Mouse (Mus musculus): ENCODE data around the gene Ube2j2. TPM values are rescaled to one million over a fixed set of nuclear protein-coding genes. Genes with fewer than 3 reads are reported as not detected.

The Ube2j2 gene
- polyA plus RNA-seq, 1 experiment from 2014 or later: 100 TPM

DNA sequence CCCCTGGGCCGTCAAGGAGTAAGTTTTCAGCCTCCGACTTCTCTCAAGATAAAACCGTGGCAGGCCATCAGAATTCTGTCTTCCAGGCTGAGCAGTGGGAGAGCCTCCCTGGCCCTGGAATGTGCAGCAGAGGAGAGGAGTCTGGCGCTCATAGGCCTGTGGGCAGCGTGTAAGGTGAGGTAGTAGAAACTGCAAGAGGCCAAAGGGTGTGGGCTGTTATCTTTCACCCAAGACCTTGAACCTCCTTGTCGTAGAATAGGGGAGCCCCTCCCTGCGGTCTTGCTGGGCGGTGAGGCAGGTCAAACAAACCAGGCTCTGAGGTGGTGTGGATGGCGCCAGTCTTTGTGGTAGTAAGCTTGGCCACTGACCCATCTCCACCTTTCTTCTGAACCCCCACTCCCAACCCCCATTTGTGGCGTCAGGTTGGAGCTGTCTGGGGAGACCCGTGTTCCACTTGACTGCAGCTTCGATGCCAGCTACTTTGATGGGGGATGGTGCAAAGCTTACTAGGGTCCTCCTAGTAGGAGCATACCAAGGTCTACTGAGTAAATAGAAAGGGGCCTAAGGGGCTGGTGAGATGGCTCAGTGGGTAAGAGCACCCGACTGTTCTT lies 25.5 kb downstream of the Ube2j2 start:
- H3K27me3 ChIP-seq (replicated peaks): no peaks in the 10 kb centered on the region
- H3K9me3 ChIP-seq: no peaks in the 10 kb centered on the region
- H3K9ac ChIP-seq: no peak overlapping the region
- ATAC-seq (ENCODE audit: insufficient read depth, low FRiP score, low read depth): peak; percentile 71
- no peak overlapping the region for H3K4me2 ChIP-seq
- H3K36me3 ChIP-seq: peaks cover 18% of the 10 kb centered on the region
- H3K4me1 ChIP-seq: no peaks in the 10 kb centered on the region
- WGBS: 60% methylated on average over 13 of the region's 13 CpGs
- no peak overlapping the region for H3K27ac ChIP-seq
- no peak overlapping the region for H3K4me3 ChIP-seq (replicated peaks)

DNA sequence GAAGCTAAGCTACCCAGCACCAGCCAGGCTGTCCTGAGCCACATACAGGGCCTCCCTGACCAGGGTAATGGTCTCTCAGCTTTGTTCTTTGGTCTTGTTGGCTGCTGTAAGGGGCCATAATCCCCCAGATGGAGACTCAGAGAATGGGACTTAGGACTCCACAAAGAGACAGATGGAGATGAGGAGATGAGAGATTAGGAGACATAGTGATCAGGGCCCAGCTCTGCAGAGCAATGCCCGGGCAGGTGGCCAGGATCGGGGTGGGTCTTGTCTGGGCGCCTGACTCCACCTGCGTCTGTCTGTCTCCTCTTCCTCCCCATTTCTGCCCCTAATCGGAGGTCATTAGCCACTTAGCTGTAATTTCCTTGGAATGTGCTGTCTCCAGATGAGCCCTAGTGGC lies 26.7 kb downstream of the Ube2j2 start:
- no peak overlapping the region for H3K9ac ChIP-seq
- no peak for ATAC-seq (ENCODE audit: insufficient read depth, low FRiP score, low read depth)
- H3K4me1 ChIP-seq: no peaks in the 10 kb centered on the region
- H3K27ac ChIP-seq: no peak overlapping the region
- no peak overlapping the region for H3K4me2 ChIP-seq
- H3K9me3 ChIP-seq: no peaks in the 10 kb centered on the region
- WGBS: 86% methylated on average over 5 of the region's 5 CpGs
- no peaks in the 10 kb centered on the region for H3K27me3 ChIP-seq (replicated peaks)
- 0 out of 2 replicates have a peak, but pooled peaks cover 10% of the 10 kb centered on the region for H3K36me3 ChIP-seq
- no peak overlapping the region for H3K4me3 ChIP-seq (replicated peaks)

DNA sequence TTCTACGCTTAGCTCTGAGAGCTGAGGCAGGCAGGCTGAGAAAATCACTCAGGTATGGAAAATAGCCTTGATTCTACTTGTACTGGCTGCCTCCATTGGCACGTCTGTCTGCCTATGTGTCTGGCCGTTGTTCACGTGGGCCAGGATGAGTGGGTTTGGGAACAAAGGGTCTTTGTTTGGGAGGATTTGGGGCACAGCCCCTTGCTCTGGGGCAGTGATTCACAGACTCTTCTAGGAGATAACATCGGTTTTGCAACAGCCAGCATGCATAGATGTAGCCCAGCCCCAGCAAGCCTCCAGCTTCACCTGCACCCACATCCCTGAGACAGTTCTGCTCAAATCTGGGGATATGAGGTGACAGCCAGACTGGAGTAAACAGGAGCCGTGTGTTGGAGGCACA lies 29.0 kb downstream of the Ube2j2 start:
- WGBS: 76% methylated on average over 6 of the region's 6 CpGs
- H3K4me2 ChIP-seq: no peak overlapping the region
- no peaks in the 10 kb centered on the region for H3K36me3 ChIP-seq
- no peak overlapping the region for H3K27ac ChIP-seq
- no peak for ATAC-seq (ENCODE audit: insufficient read depth, low FRiP score, low read depth)
- H3K9me3 ChIP-seq: no peaks in the 10 kb centered on the region
- H3K4me3 ChIP-seq (replicated peaks): no peak overlapping the region
- H3K27me3 ChIP-seq (replicated peaks): no peaks in the 10 kb centered on the region
- H3K4me1 ChIP-seq: no peaks in the 10 kb centered on the region
- H3K9ac ChIP-seq: no peak overlapping the region

DNA sequence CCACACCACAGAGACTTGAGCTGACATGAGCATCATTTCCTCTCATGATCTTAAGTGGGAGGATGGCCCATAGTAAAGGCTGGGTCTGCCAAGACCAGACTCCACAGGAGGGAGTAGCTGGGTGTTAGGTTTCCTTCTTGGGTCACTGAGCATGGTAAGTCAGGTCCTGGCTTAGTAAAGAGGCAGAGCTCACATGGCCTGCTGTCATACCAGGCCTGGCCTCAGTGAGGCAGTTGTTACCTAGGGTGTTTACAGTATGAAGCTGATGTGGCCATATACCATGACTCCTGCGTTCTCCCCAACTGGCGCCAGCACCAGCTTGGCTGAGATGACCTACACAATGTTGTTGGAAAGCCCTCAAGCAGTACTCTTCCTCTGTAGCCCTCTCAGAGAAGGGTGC lies 29.6 kb downstream of the Ube2j2 start:
- Histone ChIP-seq H3K27me3 (replicated peaks) (no peaks in the 10 kb centered on the region), H3K9ac (no peak overlapping the region), H3K36me3 (no peaks in the 10 kb centered on the region), H3K4me2 (no peak overlapping the region), H3K4me3 (replicated peaks) (no peak overlapping the region), H3K4me1 (no peaks in the 10 kb centered on the region), H3K27ac (no peak overlapping the region), H3K9me3 (no peaks in the 10 kb centered on the region)
- ATAC-seq (ENCODE audit: insufficient read depth, low FRiP score, low read depth): no peak
- 80% methylated on average over 2 of the region's 2 CpGs for WGBS

DNA sequence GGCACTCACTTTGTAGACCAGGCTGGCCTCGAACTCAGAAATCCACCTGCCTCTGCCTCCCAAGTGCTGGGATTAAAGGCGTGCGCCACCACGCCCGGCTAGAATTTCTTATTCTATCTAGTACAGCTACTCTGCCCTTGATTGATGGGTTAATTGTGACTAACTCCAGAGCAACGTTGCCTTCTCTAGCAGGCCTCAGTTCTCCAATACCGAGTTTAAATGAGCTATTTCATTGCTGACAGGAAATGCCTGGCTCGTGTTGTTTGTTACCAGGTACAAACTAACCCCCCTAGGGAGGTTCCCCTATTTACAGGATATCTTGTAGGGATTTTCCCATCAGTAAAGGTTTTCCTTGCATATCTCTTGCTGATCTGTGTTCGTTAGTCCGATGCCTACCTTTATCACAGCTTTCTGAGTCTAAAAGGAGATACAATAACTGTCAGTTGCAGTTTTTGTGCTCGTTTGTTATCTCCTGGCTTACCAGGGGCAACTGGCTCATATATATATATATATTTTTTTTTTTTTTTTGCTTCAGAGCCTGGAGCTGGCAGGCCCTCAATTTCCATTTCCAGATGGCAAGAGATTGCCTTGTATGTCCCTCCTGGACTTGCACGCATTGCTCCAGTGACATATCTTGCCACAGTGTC lies 37.9 kb downstream of the Ube2j2 start:
- no peaks in the 10 kb centered on the region for H3K27me3 ChIP-seq (replicated peaks)
- no peak for ATAC-seq (ENCODE audit: insufficient read depth, low FRiP score, low read depth)
- no peak overlapping the region for H3K9ac ChIP-seq
- no peaks in the 10 kb centered on the region for H3K36me3 ChIP-seq
- H3K4me1 ChIP-seq: no peaks in the 10 kb centered on the region
- no peak overlapping the region for H3K4me2 ChIP-seq
- WGBS: 73% methylated on average over 12 of the region's 12 CpGs
- no peaks in the 10 kb centered on the region for H3K9me3 ChIP-seq
- no peak overlapping the region for H3K27ac ChIP-seq
- no peak overlapping the region for H3K4me3 ChIP-seq (replicated peaks)

DNA sequence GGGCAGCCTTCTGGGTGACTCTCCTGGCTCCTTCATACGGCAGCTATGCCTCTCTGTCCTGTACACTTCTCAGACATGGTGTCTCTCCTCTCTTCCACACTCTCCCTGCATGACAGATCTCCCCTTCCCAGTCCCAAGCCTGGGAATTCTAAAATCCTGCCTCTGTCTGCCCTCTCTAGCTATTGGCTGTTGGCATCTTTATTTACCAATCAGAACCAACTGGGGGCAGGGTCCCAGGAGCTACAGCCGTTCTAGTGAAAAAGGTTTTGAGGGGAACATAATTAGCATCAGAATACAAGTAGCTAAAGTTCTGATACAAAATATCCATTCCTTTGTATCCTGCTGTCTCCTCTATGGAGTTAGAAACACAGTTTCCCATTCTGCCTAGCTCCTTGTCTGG lies 40.2 kb downstream of the Ube2j2 start:
- H3K9ac ChIP-seq: no peak overlapping the region
- no peak overlapping the region for H3K27ac ChIP-seq
- no peak overlapping the region for H3K4me3 ChIP-seq (replicated peaks)
- no peaks in the 10 kb centered on the region for H3K4me1 ChIP-seq
- H3K27me3 ChIP-seq (replicated peaks): no peaks in the 10 kb centered on the region
- no peak overlapping the region for H3K4me2 ChIP-seq
- WGBS: 24% methylated on average over 2 of the region's 2 CpGs
- ATAC-seq (ENCODE audit: insufficient read depth, low FRiP score, low read depth): no peak
- no peaks in the 10 kb centered on the region for H3K36me3 ChIP-seq
- no peaks in the 10 kb centered on the region for H3K9me3 ChIP-seq

DNA sequence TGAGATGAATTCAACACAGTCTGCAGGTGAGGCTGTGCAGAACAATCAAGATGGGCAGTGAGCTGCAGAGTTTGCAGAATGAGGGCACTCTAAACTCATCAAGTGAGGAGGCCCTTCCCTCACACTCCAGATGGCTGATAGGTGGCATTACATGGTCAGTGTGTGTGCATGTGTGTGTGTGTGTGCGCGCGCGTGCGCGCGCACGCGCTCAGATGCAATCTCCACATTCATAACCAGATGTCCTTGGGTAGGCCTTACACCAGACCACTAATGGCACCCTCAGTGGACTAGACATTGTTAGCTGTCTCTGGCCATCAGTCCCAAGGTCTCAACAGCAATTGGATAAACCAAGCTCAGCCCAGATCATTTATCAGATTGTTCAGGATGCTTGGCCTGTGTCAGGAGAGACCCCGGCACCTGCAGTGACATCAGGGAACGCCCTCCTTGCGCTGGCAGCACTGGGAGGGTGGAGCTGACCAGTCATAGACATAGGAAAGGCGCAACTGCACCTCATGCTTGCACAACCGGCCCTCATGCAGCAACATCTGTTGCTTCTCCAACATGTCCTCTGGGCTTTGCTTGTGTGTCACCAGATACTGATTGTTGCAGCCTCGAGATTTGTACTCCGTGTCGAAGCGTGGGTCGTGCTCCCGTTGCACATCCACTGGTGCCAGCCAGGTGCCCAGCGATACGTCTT lies 47.7 kb downstream of the Ube2j2 start:
- WGBS: 80% methylated on average over 22 of the region's 22 CpGs
- Histone ChIP-seq H3K27ac (peak overlapping the region; percentile 97), H3K36me3 (peaks cover 6% of the 10 kb centered on the region; the same call in 1 of the 2 replicates), H3K9ac (peak overlapping the region; percentile 74; the same call in 1 of the 2 replicates), H3K27me3 (replicated peaks) (no peaks in the 10 kb centered on the region), H3K4me2 (peak overlapping the region; percentile 99), H3K4me1 (peaks cover 18% of the 10 kb centered on the region), H3K9me3 (no peaks in the 10 kb centered on the region), H3K4me3 (replicated peaks) (peak overlapping the region; percentile 69)
- no peak for ATAC-seq (ENCODE audit: insufficient read depth, low FRiP score, low read depth)

DNA sequence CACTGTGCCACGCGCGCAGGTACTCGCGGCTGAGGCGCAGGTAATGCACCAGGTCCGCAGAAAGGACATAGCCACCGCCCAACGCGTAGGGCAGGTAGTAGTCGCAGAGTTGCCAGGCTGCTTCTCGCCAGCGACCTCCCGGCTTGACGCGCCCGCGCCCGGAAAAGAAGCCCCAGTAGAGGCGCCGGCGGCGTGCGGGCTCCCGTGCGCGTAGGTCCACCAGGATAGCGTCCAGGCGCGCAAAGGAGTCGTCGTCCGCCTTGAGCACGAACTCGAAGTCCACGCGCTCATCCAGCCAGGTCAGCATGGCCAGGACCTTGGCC lies 48.2 kb downstream of the Ube2j2 start:
- H3K9ac ChIP-seq: peak overlapping the region; percentile 74
- no peaks in the 10 kb centered on the region for H3K27me3 ChIP-seq (replicated peaks)
- H3K4me3 ChIP-seq (replicated peaks): peak overlapping the region; percentile 69
- WGBS: 24% methylated on average over 37 of the region's 37 CpGs
- H3K4me2 ChIP-seq: peak overlapping the region; percentile 99
- H3K9me3 ChIP-seq: no peaks in the 10 kb centered on the region
- H3K36me3 ChIP-seq: peaks cover 6% of the 10 kb centered on the region; the same call in 1 of the 2 replicates
- H3K27ac ChIP-seq: peak overlapping the region; percentile 97
- peaks cover 18% of the 10 kb centered on the region for H3K4me1 ChIP-seq
- ATAC-seq (ENCODE audit: insufficient read depth, low FRiP score, low read depth): no peak

DNA sequence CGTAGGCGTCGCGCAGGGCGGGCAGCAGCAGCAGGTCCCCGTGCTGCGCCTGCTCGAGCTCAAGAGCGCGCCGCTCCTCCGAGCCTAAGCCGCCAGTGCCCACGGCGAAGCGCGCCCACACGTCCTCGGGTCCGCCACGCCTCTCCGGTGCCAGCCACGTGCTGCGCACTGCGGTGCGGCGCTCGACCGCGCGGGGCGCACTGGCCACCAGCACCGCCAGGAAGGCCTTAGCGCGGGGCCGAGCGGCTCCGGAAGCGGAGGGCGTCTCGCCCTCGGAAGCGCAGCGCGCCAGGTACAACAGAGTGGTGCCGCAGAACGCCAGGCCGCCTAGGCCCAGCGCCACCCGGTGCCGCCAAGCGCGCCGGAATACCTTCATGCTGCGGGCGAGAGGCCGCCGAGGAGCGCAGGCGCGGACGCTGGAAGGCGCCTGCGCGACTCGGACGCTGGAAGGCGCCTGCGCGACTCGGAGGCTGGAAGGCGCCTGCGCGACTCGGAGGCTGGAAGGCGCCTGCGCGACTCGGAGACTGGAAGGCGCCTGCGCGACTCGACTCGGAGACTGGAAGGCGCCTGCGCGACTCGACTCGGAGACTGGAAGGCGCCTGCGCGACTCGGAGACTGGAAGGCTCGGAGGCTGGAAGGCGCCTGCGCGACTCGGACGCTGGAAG lies 48.7 kb downstream of the Ube2j2 start, which contains the start of the genes B3galt6 and Sdf4:
Gene B3galt6, minus strand, starts transcription at position 409 of the 665 bp plus-strand sequence.
Gene Sdf4, plus strand, starts transcription at position 632 of the 665 bp plus-strand sequence.
- WGBS: under 1% methylated on average over 99 of the region's 99 CpGs
- ATAC-seq (ENCODE audit: insufficient read depth, low FRiP score, low read depth): peak; percentile 83
- H3K27ac ChIP-seq: peak within 1 kb of the TSS; percentile 97
- no peaks in the 10 kb centered on the region for H3K9me3 ChIP-seq
- H3K27me3 ChIP-seq (replicated peaks): no peaks in the 10 kb centered on the region
- peak within 1 kb of the TSS; percentile 99 for H3K4me2 ChIP-seq
- peaks cover 6% of the 10 kb centered on the region; the same call in 1 of the 2 replicates for H3K36me3 ChIP-seq
- H3K9ac ChIP-seq: peak within 1 kb of the TSS; percentile 74
- H3K4me3 ChIP-seq (replicated peaks): peak within 1 kb of the TSS; percentile 69
- H3K4me1 ChIP-seq: peaks cover 18% of the 10 kb centered on the region

DNA sequence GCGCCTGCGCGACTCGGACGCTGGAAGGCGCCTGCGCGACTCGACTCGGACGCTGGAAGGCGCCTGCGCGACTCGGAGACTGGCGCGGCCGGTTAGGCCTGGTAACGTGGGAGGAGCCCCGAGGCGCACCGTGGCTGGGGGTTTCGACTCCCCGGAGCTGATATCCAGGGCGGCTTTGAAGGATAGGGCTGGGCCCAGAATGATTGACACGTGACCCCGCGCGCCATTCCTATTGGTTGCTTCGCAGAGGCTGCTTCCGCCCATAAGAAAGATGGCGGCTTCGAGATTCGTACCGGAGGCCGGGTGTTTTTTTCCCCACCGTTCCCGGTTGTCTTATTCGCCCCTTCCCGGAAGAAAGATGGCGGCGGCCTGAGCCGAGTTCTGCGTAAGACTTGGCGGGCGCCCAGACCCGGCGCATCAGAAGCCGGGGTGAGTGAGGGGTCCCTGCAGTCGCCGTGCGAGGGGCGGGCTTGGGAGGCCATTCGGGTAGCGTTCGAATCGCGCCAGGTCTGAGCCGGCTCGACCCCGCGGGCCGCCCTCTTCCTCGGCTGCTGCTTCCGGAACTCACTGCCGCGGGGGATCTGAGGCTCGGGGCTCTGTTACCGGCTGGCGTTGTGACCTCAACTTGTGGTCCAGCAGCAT lies 49.4 kb downstream of the Ube2j2 start:
- Histone ChIP-seq H3K4me2 (peak overlapping the region; percentile 65), H3K4me1 (peaks cover 18% of the 10 kb centered on the region), H3K9ac (peak overlapping the region; percentile 67), H3K27me3 (replicated peaks) (no peaks in the 10 kb centered on the region), H3K36me3 (peaks cover 6% of the 10 kb centered on the region; the same call in 1 of the 2 replicates), H3K9me3 (no peaks in the 10 kb centered on the region), H3K4me3 (replicated peaks) (peak overlapping the region; percentile 69), H3K27ac (peak overlapping the region; percentile 96)
- under 1% methylated on average over 70 of the region's 70 CpGs for WGBS
- ATAC-seq (ENCODE audit: insufficient read depth, low FRiP score, low read depth): peak; percentile 87

DNA sequence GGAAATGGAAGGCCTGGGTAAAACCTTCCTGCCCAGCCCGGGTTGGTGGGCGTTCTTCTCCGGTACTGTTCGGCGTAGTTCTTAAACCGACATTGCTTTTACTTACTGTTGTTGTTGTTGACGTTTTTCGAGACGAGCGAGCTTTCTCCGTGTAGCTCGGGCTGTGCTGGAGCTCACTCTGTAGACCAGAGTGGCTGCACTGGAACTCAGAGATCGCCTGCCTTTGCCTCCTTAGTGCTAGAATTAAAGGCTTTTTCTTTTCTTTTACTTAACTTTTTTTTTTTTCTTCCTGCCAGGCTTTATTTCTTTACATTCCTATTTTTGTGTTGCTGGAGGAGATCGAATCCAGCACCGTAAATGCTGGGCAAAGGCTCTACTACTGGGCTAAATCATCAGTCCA lies 50.0 kb downstream of the Ube2j2 start:
- peak overlapping the region; percentile 67 for H3K9ac ChIP-seq
- peaks cover 6% of the 10 kb centered on the region; the same call in 1 of the 2 replicates for H3K36me3 ChIP-seq
- no peaks in the 10 kb centered on the region for H3K9me3 ChIP-seq
- H3K27me3 ChIP-seq (replicated peaks): no peaks in the 10 kb centered on the region
- no peak for ATAC-seq (ENCODE audit: insufficient read depth, low FRiP score, low read depth)
- WGBS: 4% methylated on average over 15 of the region's 15 CpGs
- peak overlapping the region; percentile 96 for H3K27ac ChIP-seq
- peak overlapping the region; percentile 69 for H3K4me3 ChIP-seq (replicated peaks)
- H3K4me2 ChIP-seq: peak overlapping the region; percentile 65
- peaks cover 18% of the 10 kb centered on the region for H3K4me1 ChIP-seq
